Mouse (Mus musculus) spleen, adult 18-20 months (tissue): Measurements from ENCODE around the gene Stard7.
"Not testable (repeated sequence)": the region's sequence is repeated elsewhere in the genome, so short reads cannot be mapped to it uniquely, and the experiment has no call there.

ENCODE experiments used
- DNase-seq, 2 experiments: peaks; one replicate each; pipeline ENCODE4 v3.0.0; 2022; ENCODE audit warnings: mixed read lengths in 2 of 2

Gene Stard7

DNA sequence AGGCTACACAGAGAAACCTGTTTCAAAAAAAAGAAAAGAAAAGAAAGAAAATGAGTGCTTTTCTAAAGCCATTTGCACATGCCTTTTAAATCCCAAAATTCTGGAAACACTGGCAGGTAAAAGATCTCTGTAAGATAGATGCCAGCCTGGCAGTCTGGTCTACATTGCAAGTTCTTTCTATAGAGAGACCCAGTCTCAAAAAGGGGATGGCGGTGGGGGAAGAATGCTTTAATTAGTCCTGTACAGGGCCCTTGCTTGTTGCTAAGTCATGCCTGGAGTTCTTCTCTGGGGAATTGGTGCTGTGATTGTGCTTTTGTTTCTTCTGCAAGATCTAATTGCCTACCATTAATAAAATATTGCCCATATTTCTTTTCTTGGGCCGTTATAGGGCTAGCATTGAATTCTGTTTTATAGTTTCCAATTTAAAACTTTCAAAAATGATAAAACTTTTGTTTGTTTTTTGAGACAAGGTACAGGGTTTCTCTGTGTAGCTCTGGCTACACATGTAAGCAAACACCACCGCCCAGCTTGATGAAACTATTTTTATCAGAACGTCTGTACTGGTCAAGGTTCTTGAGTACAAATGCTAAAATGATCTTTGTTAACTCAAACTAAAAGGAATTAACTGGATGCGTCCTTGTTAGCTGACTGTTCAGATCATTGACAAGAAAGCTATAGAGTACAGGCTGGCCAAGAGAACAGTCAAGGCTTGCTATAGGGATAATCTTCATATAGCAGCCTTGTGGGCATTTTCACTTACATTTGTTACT is 5.7 kb downstream of the Stard7 start:
- DNase-seq, result no peak

GRCm38 (mm10) chr2:127278162-127278561 is 8.1 kb downstream of the Stard7 start:
- no peak for DNase-seq

- DNase-seq, result no peak
Measured at GRCm38 (mm10) chr2:127292250-127292649, 22.2 kb downstream of the Stard7 start.

- DNase-seq, result no peak
Measured at GRCm38 (mm10) chr2:127297001-127297805, 27.2 kb downstream of the Stard7 start.

DNA sequence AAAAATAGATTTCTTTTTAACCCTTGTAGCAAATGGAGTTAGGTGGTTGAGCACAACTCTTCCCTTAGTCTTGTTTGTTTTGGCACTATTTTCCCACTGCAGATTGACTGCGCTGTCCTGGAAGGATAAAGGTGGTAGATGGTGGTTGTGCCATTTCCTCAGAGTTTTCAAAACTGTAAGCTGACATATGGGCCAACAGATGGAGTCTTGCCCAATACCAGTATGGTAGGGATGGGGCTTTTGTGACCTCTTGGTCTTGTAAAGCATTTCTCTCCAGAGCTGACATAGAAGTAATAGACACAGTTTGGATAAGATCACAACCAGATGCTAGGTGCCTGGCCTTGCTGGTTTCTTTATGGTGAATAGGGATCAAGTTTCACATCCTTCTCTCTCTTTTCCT is 28.0 kb downstream of the Stard7 start:
- no peak for DNase-seq

GRCm38 (mm10) chr2:127300701-127301100 is 30.7 kb downstream of the Stard7 start:
- no peak for DNase-seq

GRCm38 (mm10) chr2:127301883-127302282 is 31.9 kb downstream of the Stard7 start:
- no peak for DNase-seq

DNA sequence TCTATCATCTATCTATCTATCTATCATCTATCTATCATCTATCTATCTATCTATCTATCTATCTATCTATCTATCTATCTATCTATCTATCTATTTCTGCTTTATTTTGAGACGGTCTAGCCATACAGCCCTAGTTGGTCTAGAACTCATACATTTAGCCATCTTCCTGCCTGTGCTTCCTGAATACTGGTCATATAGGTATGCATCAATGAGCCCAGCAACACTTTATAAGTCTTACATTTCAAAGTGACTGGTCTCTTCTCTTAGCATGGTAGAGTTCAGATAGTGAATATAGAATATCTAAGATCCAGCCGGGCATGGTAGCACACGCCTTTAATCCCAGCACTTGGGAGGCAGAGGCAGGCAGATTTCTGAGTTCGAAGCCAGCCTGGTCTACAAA is 34.2 kb downstream of the Stard7 start:
- DNase-seq, result not testable (repeated sequence)

- DNase-seq, result no peak
Measured at GRCm38 (mm10) chr2:127304609-127305210, 34.7 kb downstream of the Stard7 start.

GRCm38 (mm10) chr2:127306123-127306522 is 36.1 kb downstream of the Stard7 start:
- no peak for DNase-seq

DNA sequence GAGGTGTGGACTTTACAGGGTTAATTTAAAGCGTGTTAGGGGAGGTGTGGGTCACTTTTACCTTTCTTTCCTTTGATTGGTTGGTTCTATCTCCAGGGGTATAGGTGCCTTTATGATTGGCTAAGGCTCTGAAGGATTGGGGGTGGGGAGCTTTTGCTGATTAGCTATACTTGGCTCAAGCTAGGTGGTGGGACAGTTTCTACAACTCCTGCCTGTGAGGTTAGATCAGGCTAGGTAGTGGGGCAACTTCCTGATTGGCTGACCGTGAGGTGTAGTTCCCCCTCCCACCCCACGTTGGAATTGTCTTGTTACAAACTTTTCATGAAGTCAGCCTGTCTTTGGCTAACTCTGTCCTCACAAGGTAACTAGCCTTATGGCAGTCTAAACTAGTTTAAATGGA is 37.2 kb downstream of the Stard7 start:
- no peak for DNase-seq

DNA sequence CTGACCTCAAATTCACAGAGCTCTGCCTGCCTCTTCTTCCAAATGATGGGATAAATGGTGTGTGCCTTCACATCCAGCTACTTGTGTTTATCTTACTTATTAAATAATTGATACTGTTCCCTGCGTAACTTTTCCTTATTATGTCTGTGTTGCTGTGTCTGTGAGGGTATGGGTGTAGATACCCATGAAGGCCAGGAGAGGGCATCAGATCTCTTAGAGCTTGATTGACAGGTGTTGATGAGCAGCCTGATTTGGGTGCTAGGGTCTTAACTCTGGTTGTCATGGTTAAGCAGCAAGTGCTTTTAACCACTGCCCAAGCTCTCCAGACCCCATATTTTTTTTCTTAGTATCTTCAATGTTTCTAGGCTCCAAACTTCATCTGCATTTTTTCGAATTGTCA is 38.6 kb downstream of the Stard7 start:
- no peak for DNase-seq

GRCm38 (mm10) chr2:127310246-127310645 is 40.2 kb downstream of the Stard7 start:
- no peak for DNase-seq

- DNase-seq, result no peak
Measured at GRCm38 (mm10) chr2:127310685-127311084, 40.7 kb downstream of the Stard7 start.

DNA sequence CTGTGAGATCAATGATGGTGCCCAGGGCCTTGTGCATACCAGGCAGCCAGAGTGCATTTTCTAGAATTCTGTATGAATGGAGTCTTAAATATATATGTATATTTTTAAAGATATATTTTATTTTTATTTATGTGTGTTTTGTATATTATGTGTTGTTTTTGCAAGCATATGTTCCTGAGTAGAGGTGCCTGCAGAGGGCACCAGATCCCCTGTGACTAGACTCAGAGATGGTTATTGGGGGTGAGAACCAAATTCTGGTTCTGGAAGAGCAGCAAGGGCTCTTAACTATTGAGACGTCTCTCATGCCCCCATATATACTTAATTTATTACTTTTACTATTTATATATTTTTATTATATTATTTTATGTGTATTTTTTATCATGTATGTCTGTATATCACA is 41.2 kb downstream of the Stard7 start:
- DNase-seq, result no peak

- DNase-seq, result no peak
Measured at GRCm38 (mm10) chr2:127312801-127313200, 42.8 kb downstream of the Stard7 start.

DNA sequence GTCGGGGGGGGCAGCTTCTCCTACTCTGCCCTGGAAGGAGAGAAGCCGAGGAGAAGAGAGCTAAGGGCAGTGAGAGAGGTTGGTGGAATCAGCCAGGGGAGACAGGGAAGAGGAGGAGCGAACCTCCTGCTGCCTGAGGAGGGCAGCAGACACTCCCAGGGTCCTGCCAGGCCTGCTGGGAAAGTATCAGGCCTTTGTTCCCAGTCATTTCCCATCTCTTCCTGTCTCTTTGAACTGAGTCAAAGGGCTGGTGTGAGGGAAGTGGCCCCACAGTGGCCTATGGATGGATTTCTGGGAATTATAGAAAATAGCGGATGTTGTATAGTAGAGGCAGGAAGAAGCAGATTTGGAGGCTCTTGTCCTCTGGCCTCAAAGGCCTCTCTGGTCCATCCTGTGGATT is 43.9 kb downstream of the Stard7 start:
- no peak for DNase-seq

DNA sequence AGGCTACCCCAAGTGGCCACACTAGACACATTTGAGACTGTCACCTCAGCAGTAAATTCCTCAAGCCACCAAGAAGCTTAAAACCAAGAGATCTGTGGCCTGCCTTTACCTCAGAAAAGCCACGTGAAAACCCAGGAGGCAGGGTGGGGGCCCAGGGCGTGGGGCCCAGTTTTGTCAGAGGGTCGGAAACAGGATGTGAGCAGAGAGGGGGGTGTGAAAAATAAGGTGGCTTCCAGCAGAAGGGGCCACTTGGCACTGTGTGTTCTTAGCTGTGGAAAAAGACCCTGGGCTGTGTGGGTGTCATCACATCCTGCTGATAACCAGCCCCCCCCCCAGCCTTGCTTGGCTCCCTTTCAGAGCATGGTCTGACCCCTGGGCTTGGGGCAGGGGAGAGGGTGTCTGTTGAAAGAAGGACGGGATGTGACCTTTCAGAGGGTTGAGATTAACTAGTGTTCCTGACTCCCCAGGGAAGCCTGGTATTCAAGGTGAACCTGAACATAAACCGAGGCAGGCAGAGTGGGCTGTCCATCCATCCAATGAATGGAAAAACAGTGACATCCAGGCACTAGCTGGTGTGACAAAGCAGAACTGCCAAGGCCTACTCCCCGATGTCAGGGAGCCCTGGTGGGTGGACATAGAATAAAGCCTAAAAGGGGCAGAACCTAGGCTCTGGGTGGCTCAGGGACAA is 44.6 kb downstream of the Stard7 start:
- peak; percentile 61 to 77 for DNase-seq

DNA sequence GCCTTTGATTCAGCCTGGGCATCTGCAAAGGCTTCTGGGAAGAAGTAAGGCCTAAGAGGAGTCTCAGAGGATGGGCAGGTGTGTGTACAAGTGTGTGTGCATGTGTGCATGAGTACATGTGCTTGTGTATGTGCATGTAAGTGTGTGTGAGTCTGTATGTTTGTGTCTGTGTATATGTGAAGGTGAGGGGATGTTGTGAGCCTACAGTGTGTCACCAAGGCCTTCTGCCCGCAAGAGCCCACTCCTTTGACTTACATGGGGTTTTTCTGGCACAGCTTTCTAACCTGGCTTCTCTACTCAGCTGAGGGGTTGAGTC is 45.1 kb downstream of the Stard7 start:
- DNase-seq, result no peak

GRCm38 (mm10) chr2:127316431-127316830 is 46.4 kb downstream of the Stard7 start:
- DNase-seq, result no peak

GRCm38 (mm10) chr2:127318136-127318535 is 48.1 kb downstream of the Stard7 start:
- no peak for DNase-seq

DNA sequence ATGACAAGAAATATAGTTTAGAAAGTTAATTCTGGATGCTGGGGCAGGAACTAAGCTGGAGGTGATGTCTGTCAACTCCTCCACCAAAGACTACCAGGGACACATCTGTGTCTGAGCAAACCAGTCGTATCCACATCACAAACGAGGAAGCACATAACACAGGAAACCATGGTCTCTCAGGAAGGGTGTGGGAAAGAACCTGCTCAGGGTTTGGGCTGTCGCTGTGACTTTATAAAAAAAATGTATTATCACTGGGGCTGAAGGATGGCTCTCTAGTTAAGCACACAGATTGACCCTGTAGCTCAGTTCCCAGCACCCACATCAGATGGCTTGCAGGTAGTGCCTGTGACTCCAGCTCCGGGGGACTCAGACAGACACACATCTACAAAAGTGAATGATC is 49.1 kb downstream of the Stard7 start:
- no peak for DNase-seq

DNA sequence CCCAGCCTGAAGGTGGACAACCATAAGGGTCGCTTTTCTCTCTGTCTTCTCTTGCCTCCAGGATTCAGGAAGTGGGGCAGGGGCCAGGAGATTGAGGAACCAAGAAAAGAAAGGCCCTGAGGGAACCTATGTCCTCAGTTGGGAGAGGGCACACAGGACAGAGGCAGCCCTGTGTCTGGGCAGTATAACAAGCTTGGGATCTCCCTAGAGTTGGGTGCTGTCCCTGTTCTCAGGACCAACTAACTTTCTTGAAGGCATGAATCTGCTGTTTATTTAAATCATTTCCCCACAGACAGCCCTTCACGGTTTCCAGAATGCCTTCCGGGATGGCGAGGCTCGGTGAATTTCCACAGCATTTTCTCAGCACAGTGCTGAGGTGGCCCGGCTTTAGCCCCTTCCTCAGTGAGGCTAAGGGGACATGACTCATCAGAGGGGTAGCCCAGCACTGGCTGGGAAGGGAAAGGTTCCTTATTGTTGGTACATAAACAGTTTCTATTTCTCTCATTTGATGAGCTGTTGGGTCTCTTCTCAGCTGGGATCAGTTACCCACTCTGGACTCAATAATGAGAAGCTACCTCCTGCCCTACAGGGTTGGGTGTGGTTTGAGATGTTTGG is 52.8 kb downstream of the Stard7 start:
- DNase-seq, result peak in 1 of 2 experiments; percentile 4
